Mouse (Mus musculus) forebrain, embryonic 12.5 days (tissue): ENCODE measurements at regions not wholly inside any gene's neighbourhood (a gene's known extent, or its start where the extent isn't known, plus 50 kb on each side); places are given as distances from the start of the nearest gene placed in this dataset.

Experiments used
- ATAC-seq: fragments of 200-750 bp; cut with Nextera tagmentation; 2 replicates; pipeline ENCODE4 v1.8.0; 2017; ENCODE audit warnings: moderate TSS enrichment; ENCODE audit not compliant: low FRiP score
- H3K27ac ChIP-seq: fragments of 300-500 bp; sonication (generic); 2 replicates; pipeline ENCODE4 v1.5.1; 2016; ENCODE audit warnings: mild to moderate bottlenecking
- H3K27me3 ChIP-seq: fragments of 300-500 bp; sonication (generic); 2 replicates; pipeline ENCODE4 v1.6.1; 2016; ENCODE audit warnings: mild to moderate bottlenecking
- H3K36me3 ChIP-seq: fragments of 300-500 bp; sonication (generic); replicated peaks from 2 replicates; pipeline ENCODE4 v1.6.1; 2016; ENCODE audit warnings: mild to moderate bottlenecking
- H3K4me1 ChIP-seq: fragments of 300-500 bp; sonication (generic); 2 replicates; pipeline ENCODE4 v1.6.1; 2016
- H3K4me2 ChIP-seq: fragments of 300-500 bp; sonication (generic); 2 replicates; pipeline ENCODE4 v1.6.1; 2016; ENCODE audit warnings: mild to moderate bottlenecking, moderate library complexity
- H3K4me3 ChIP-seq: fragments of 300-500 bp; sonication (generic); replicated peaks from 2 replicates; pipeline ENCODE4 v1.5.1; 2016; ENCODE audit warnings: mild to moderate bottlenecking
- H3K9ac ChIP-seq: fragments of 300-500 bp; sonication (generic); 2 replicates; pipeline ENCODE4 v1.6.1; 2016; ENCODE audit warnings: mild to moderate bottlenecking
- H3K9me3 ChIP-seq: fragments of 300-500 bp; sonication (generic); 2 replicates; pipeline ENCODE4 v1.6.1; 2016
- WGBS: fragments of 180-500 bp; shearing (Covaris S2); methylation state at CpG from one replicate; pipeline ENCODE4 v1.1.7; 2016; 5-methylcytosine and 5-hydroxymethylcytosine counted together

DNA sequence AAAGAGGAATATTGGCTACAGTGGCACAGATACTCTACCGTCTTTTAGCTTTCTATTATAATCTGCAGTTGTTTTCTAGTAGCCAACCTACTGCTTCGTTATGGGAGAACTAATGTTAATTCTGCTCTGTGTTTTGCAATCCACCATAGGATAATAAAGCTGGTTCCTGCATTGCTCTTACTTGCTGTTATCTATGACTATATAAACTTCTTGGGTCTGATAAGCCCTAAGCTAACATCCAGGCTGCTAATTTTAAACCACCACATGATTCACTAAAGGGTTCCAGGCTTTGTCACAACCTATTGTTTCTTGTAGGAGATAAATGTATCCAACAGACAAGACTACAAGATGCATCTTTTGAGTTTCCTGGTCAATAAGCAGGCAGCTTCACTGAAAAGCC, 173.5 kb upstream of the Aga start:
- H3K9me3 ChIP-seq: no peaks in the 10 kb centered on the region
- H3K27me3 ChIP-seq: no peaks in the 10 kb centered on the region
- no peak overlapping the region for H3K27ac ChIP-seq
- WGBS: 84% methylated on average over 2 of the region's 2 CpGs
- no peak for ATAC-seq
- no peaks in the 10 kb centered on the region for H3K4me1 ChIP-seq
- H3K4me3 ChIP-seq: no peak overlapping the region
- H3K9ac ChIP-seq: no peak overlapping the region
- H3K36me3 ChIP-seq: no peaks in the 10 kb centered on the region
- no peak overlapping the region for H3K4me2 ChIP-seq

DNA sequence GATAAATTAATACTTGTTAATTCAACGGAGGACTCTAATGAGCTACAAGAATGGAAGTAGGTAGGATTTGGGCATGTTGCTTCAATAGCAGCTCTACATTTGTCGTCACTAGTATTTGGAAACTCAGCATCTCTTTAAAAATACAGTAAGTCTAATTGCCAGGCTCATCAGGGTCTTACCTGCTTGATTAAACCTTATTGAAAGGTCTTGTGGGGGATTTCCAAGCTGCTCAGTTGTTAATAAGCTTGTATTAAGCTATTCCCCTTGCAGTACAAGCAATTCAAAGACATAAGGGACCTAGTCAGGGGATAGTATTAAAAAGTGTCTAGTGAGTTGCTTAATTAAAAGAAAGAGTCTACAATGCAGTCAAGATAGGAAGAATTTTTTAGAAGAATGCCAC, 142.9 kb upstream of the Aga start:
- Histone ChIP-seq H3K4me2 (no peak overlapping the region), H3K36me3 (no peaks in the 10 kb centered on the region), H3K4me1 (no peaks in the 10 kb centered on the region), H3K4me3 (no peak overlapping the region), H3K9ac (no peak overlapping the region), H3K27ac (no peak overlapping the region), H3K27me3 (no peaks in the 10 kb centered on the region), H3K9me3 (no peaks in the 10 kb centered on the region)
- peak; percentile 68; the same call in 1 of the 2 replicates for ATAC-seq
- WGBS: 42% methylated on average over 2 of the region's 2 CpGs

DNA sequence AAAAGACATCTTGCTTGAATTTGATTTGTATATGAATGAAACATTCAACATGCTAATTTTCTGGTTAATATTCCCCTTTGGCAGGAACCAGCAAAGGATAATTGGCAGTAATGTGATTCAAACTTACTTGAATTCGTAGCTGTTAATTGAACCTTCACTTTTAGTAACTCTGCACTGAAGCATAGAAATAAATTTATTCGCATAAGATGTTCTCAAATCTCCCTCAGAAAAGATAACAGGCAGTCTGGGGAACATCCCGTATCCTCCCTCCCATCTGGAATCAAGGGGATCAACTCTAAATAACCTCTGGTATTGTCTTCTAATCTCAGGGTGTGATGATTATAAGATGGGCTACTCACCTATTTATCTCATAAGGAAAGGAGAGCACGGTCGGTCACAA, 138.1 kb upstream of the Aga start:
- H3K4me1 ChIP-seq: no peaks in the 10 kb centered on the region
- H3K4me3 ChIP-seq: no peak overlapping the region
- ATAC-seq: no peak
- no peak overlapping the region for H3K27ac ChIP-seq
- no peaks in the 10 kb centered on the region for H3K9me3 ChIP-seq
- no peaks in the 10 kb centered on the region for H3K36me3 ChIP-seq
- H3K27me3 ChIP-seq: no peaks in the 10 kb centered on the region
- 60% methylated on average over 5 of the region's 5 CpGs for WGBS
- H3K4me2 ChIP-seq: no peak overlapping the region
- no peak overlapping the region for H3K9ac ChIP-seq

DNA sequence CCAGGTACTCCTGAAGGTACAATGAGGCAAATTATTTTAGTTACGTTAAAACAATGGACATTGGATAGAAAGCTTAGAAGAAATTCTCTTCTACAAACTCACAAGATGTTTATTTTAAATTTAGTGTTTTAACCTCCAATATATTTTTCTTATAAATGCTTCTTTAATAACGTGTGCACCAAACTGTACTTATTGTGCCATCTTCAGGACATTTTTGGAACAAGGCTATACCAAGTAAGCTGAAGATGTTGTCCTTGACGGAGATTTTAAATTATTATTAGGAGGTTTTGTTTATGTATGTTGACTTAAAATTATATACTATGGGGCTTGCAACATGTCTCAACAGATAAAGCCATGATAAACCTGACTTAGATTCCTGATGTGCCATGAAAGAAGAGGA, 99.4 kb upstream of the Aga start:
- no peak overlapping the region for H3K27ac ChIP-seq

DNA sequence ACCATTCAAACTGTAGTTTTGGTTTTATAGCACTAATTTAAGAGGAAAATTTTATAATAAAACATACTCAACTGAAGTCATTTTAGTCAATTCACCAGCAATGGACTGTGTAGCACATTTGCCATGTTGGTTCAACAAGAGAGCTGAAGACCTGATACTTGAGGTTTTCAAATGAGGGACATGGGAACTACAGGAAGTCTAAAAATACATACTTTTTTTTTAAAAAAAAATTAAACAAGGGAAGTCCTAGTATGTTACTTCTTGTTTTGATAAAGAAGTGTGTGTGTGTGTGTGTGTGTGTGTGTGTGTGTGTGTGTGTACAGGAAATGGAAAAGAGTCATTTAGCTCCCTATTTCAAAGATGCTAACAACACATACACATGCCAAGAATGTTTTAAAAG, 77.3 kb upstream of the Aga start:
- Histone ChIP-seq H3K4me1 (no peaks in the 10 kb centered on the region), H3K27ac (no peak overlapping the region), H3K9ac (no peak overlapping the region), H3K27me3 (no peaks in the 10 kb centered on the region), H3K4me3 (no peak overlapping the region), H3K9me3 (no peaks in the 10 kb centered on the region), H3K36me3 (no peaks in the 10 kb centered on the region), H3K4me2 (no peak overlapping the region)
- ATAC-seq: no peak

More for the DNA sequence above, 99.4 kb upstream of the Aga start:
- H3K9ac ChIP-seq: no peak overlapping the region
- no peak for ATAC-seq
- WGBS: 75% methylated on average over 3 of the region's 3 CpGs
- no peaks in the 10 kb centered on the region for H3K27me3 ChIP-seq
- H3K9me3 ChIP-seq: no peaks in the 10 kb centered on the region
- H3K4me3 ChIP-seq: no peak overlapping the region
- H3K36me3 ChIP-seq: no peaks in the 10 kb centered on the region
- no peak overlapping the region for H3K4me2 ChIP-seq
- H3K4me1 ChIP-seq: no peaks in the 10 kb centered on the region

DNA sequence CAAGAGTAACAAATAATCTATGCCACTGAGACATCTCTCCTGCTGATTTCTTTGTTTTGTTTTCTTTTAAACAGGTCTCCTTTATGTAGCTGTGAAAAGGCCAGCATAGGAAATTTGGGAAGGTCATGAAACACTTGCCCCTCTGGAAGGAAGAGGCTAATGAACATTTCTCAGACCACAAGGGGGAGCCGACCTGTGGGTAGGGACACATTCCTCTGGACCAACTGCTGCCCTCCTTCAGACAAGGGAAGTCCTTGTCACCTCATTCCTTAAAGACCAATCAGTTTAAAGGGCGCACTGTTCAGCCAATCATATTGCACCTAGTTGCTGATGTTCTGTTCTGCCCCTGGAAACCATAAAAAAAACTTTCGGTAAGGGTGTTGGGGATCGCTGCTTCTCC, 75.8 kb upstream of the Aga start:
- Histone ChIP-seq H3K4me2 (no peak overlapping the region), H3K36me3 (no peaks in the 10 kb centered on the region), H3K4me3 (no peak overlapping the region), H3K4me1 (no peaks in the 10 kb centered on the region), H3K9ac (no peak overlapping the region), H3K27ac (no peak overlapping the region), H3K9me3 (no peaks in the 10 kb centered on the region), H3K27me3 (no peaks in the 10 kb centered on the region)
- WGBS: 92% methylated on average over 4 of the region's 4 CpGs
- ATAC-seq: no peak

DNA sequence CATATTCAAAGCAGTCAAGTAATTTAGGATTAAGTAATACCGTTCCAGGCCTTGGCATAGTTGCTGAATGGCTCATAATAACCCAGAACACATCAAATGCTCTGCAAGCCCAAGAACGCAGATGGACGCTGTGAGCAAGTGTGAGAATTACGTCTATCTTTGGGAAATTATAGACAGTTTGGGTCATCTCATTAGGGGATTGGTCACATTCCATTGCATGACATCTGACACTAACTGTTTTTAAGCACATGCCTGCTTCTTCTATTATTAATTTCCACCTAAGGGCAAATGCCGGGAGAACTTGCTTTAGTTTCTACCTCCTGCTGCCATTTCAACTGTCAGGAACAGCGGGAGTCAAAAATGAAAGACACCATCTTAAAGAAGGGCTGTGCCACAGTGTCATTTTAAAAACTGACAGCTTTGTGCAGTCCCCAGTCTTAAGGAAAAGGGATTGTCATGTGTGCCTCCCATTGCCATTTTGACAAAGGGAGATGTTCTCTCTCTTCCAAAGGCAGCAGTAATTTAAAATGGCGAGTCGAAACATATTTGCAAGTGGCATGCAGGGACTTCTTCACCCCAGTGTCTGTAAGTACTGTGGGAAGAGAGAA, 64.7 kb upstream of the Aga start:
- H3K36me3 ChIP-seq: no peaks in the 10 kb centered on the region
- no peak overlapping the region for H3K27ac ChIP-seq
- no peak overlapping the region for H3K4me3 ChIP-seq
- ATAC-seq: no peak
- 62% methylated on average over 8 of the region's 8 CpGs for WGBS
- H3K9me3 ChIP-seq: no peaks in the 10 kb centered on the region
- H3K9ac ChIP-seq: no peak overlapping the region
- no peak overlapping the region for H3K4me2 ChIP-seq
- H3K4me1 ChIP-seq: no peaks in the 10 kb centered on the region
- H3K27me3 ChIP-seq: no peaks in the 10 kb centered on the region
